Mouse (Mus musculus) CD4-positive, CD25-positive, alpha-beta regulatory T cell, adult 2 months (primary cell): ENCODE measurements around the gene Uba6.

ENCODE experiments used
- DNase-seq: peaks from one replicate; pipeline ENCODE4 v3.0.0-alpha.2; 2012; ENCODE audit warnings: low read depth, low spot score

Gene Uba6

GRCm38 (mm10) chr5:86072756-86073386 lies 99.7 kb downstream of the Uba6 start:
- peak; percentile 19 for DNase-seq

GRCm38 (mm10) chr5:86071538-86071937 lies 101.1 kb downstream of the Uba6 start, which contains the start of gene Stap1:
Gene Stap1, plus strand, starts transcription at chr5:86071746.
- peak; percentile 77 for DNase-seq

- DNase-seq, result peak; percentile 63
These were observed 103.5 kb downstream of the Uba6 start for GRCm38 (mm10) chr5:86069121-86069520.

GRCm38 (mm10) chr5:86068451-86068850 lies 104.2 kb downstream of the Uba6 start:
- DNase-seq, result no peak

- peak; percentile 92 for DNase-seq
These were observed 106.1 kb downstream of the Uba6 start for GRCm38 (mm10) chr5:86066551-86066929.

- DNase-seq, result no peak
These were observed 106.6 kb downstream of the Uba6 start for GRCm38 (mm10) chr5:86065876-86066550.

- peak; percentile 100 for DNase-seq
These were observed 107.3 kb downstream of the Uba6 start, which contains the start of gene Cenpc1 for GRCm38 (mm10) chr5:86065101-86065875. Gene Cenpc1, minus strand, starts transcription at chr5:86065583.

- no peak for DNase-seq
These were observed 109.1 kb downstream of the Uba6 start for GRCm38 (mm10) chr5:86063501-86063900.
